Mouse (Mus musculus) lung, postnatal 0 days (tissue): ENCODE data around the gene Pld4.

ENCODE experiments used
- CTCF ChIP-seq: IDR thresholded peaks from 2 replicates; pipeline ENCODE4 v1.5.1; 2016; ENCODE audit warnings: antibody characterized with exemption, mild to moderate bottlenecking
- EP300 ChIP-seq: IDR thresholded peaks from 2 replicates; pipeline ENCODE4 v1.6.1; 2016; ENCODE audit warnings: antibody characterized with exemption, mild to moderate bottlenecking, control low read depth

DNA sequence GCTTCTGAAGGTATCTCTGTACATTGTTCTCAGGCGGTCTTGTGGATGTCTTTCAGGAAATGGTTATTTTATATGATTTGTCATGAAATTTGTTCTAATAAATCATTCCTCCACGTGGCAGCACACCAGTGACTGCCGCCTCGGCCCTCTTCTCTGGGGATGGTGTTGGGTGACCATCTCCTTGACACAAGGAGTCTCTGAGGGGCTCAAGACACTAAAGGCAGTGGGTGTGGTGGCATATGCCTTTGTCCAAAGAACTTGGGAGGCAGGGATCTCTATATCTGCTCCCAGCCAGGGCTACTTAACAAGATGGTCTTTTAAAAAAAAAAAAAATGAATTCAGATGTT is 14.0 kb upstream of the Pld4 start:
- TF ChIP-seq CTCF = no peak
- no peak for TF ChIP-seq EP300
